Mouse (Mus musculus) urinary bladder, adult 18-20 months (tissue): Measurements from ENCODE around the gene Zfp335.
"Not testable (repeated sequence)": the region's sequence is repeated elsewhere in the genome, so short reads cannot be mapped to it uniquely, and the experiment has no call there.

ENCODE experiments used
- DNase-seq, 2 experiments: peaks; one replicate each; pipeline ENCODE4 v3.0.0; 2022; ENCODE audit warnings: low spot score in 2 of 2, mixed read lengths in 2 of 2

Gene Zfp335

GRCm38 (mm10) chr2:164867566-164867965, 44.0 kb downstream of the Zfp335 start:
- DNase-seq = no peak

DNA sequence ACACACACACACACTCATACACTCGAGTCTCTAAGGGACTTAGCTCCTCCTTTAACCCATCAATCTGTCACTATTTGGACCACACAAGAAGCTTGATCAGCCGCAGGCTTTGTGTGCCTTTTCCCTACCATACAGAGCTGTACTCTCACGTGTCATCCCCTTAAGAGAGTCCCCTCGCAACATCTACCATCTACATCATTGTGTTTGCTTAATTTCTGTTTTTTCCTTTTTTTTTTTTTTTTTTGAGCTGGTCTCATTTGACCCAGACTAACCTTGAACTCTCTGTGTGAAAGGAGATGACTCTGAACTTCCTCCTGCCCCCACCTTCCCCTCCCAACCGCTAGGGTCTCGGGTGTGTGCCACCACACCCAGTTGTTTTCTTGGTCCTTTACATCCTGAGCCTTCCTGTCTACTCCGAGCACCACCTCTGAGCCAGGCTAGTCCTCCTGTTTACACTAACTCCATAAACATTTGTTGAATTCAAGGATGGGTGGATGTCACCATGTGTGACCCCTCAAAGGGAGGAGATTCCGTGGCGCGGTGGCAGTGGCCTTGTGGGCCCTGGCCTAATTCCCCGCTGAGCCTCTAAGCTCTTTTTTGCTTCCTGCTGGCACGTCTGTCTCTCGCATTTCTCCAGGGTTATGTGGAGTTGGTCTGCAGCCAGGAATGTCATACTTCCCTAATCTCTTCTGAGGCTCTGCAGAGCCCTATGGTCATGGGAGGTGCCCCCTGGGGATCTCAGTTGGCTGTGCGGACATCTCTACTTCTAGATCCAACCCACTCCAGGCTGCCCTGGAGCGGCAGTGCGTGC, 44.6 kb downstream of the Zfp335 start:
- DNase-seq = peak in 1 of 2 experiments; percentile 60

GRCm38 (mm10) chr2:164864593-164864992, 47.0 kb downstream of the Zfp335 start:
- no peak for DNase-seq

- DNase-seq = not testable (repeated sequence)
Measured at GRCm38 (mm10) chr2:164863411-164863810, 48.1 kb downstream of the Zfp335 start.

- peak in 1 of 2 experiments; percentile 59 for DNase-seq
Measured at GRCm38 (mm10) chr2:164862179-164862861, 49.2 kb downstream of the Zfp335 start.

DNA sequence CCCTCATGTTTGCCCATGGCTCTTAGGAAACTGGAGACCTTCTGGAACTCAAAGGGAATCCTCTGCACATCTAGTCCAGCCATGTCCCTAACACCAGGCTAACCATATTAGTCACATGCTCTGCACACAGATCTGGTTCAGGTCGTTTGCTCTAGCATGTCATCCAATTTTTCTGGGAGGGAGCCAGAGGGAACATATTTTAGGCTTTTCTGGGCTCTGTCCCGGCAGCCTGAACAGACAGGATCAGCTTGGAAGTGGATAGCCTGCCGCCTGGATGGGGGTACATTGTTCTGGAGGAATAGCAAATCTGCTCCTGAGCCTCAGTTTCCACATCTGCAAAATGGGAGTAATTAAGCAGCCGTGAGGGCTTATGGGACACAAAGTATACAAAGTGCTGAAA, 50.5 kb downstream of the Zfp335 start:
- no peak for DNase-seq

DNA sequence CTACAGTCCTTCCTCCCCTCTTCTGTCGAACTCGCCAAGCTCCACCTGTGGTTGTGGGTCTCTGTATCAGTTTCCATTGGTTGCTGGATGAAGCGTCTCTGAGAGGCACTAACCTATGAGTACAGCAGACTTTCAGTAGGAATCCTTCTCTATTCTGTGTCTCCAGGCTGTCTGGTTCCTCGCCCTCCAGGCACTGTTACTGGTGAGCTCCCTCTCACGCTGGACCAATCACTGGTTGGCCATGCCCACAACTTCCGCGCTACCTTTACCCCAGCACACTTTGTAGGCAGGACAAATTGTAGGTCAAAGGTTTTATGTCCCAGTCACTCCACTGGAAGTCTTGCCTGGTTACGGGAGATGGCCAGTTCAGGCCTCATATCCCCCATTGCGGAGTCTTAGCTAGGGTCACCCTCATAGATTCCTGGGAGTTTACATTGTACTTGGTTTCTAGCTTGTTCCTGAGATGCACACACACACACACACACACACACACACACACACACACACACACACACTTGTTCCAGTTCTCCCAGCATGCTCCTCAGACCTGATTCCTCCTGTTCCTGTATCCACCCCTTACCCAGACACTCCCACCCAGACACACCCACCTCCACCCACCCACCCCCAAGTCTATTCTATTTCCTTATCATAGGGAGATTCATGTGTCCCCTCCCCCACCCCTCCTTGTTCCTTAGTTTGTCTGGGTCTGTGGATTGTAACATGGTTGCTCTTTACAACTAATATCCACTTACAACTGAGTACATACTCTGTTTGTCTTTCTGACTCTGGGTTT, 51.7 kb downstream of the Zfp335 start:
- no peak for DNase-seq

- DNase-seq = no peak
Measured at GRCm38 (mm10) chr2:164859155-164859554, 52.4 kb downstream of the Zfp335 start.

GRCm38 (mm10) chr2:164857842-164858553, 53.6 kb downstream of the Zfp335 start:
- no peak for DNase-seq

DNA sequence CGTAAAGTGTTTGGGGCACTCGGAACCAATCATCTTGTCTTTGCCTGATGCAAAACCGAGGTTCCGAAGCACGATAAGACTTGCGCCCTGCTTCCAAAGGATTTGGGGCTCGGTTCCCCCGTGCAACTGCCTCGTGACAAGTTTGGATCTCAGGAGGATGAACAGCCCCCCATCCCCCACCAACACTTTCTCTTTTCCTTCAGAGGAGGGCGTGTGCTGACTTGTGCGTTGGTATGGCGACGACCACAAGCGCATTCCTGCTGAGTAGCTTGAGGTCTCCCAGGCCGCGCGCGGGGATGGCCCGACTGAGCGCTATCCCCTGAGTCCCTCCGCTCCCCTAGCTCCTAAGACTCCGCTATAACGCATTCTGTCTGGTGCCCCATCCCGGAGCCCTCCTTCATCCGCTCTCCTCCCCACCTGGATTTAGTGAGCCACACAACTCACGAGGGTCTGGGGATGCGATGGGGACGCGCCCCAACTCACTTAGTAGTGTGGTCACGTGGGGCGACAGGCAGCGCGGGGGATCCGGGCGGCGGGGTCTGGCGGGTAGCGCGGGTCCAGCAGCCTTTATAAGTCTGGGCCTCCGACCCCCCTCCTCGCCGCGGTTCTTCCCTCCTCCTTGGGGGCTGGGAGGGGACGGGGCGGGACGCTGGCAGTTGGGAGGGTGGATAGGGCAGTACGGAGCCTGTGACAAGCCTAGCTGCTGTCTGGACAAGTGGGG, 54.3 kb downstream of the Zfp335 start, which contains the start of gene Pltp:
TSS of gene Pltp (minus strand) at position 611 of the 721 bp plus-strand sequence.
- DNase-seq = peak; percentile 55 to 58

- DNase-seq = no peak
Measured at GRCm38 (mm10) chr2:164856309-164857100, 55.1 kb downstream of the Zfp335 start.

DNA sequence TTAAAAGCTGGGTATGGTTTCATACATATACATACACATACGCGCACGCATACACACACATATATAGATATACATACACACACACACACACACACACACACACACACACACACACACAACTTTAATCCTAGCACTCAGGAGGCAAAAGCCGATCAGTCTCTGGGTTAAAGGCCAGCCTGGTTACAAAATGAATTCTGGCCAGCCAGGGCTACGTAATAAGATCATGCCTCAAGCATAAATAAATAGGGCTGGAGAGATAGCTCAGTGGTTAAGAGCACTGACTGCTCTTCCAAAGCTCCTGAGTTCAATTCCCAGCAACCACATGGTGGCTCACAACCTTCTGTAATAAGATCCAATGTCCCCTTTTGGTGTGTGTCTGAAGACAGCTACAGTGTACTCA, 56.0 kb downstream of the Zfp335 start:
- DNase-seq = not testable (repeated sequence)

DNA sequence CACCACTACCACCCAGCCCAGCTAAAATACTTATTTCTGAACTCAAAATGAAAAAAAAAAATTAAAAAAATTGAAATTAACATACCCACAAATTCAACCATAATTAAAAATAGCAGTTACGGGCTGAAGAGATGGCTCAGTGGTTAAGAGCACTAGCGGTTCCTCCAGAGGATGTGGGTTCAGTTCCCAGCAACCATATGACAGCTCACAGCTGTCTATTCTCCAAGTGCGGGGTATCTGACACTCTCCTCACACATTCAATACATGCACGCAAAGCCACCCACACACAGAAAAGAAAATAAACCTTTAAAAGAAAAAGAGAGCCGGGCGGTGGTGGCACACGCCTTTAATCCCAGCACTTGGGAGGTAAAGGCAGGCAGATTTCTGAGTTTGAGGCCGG, 61.5 kb downstream of the Zfp335 start:
- DNase-seq = no peak

DNA sequence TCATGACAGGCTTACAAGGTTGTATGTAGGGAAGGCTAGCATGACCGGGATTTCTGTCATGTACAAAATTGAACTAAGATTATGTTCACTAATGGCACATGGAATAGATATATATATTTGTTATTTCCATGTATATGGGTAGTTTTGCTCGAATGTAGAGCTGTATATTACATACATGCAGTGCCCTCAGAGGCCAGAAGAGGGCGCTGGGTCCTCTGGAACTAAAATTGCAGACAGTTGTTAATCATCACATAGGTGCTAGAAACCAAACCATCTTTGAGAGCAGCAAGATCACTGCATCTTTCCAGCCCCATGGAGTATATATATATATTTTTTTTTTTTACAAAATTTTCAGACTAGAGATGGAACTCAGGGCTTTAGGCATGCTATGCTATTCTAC, 65.8 kb downstream of the Zfp335 start:
- no peak for DNase-seq
